ENCODE assay signal across 8 mouse cellular contexts in the genomic region with DNA sequence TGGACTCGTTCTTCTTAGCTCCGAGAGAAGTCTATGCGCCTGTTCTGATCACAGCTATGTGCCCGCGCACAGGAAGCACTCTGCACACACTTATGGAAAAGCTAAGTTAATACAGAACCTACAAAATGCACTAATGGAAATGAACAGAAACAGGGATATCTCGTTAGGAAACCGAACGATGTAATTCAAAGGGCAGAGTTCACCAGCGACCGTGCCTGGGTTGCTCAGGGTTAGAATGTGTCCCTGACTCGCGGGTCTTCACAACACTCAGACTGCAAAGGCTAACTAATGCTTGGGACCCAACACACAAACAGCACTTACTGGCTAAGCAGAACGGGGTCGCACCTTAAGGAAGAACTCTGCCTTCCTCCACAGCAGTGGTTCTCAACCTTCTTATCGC. TPM values are rescaled to one million over a fixed set of nuclear protein-coding genes. Genes with fewer than 3 reads are reported as not detected.
DNase-seq lines count a peak whose midpoint lies in the region; ATAC-seq and TF ChIP-seq lines count a peak whose summit lies in the region.

No protein-coding gene starts in this region.

- H3K27ac ChIP-seq in lung, embryonic 14.5 days (ENCODE audit: low read depth), result no peak overlapping the region
- no peak overlapping the region for H3K27ac ChIP-seq in hindbrain, embryonic 11.5 days (ENCODE audit: low read depth, low read length)
- no peak overlapping the region for H3K27ac ChIP-seq in limb, embryonic 14.5 days (replicated peaks; ENCODE audit: low read depth, low read length)
- H3K27ac ChIP-seq in neural tube, embryonic 13.5 days (replicated peaks), result no peak overlapping the region

- TF ChIP-seq POLR2A in limb, embryonic 14.5 days (IDR thresholded peaks at IDR 0.05; ENCODE audit: borderline replicate concordance, extremely low read depth, insufficient read depth, insufficient read length), result no peak

- no peak for ATAC-seq in lung, embryonic 14.5 days (ENCODE audit: insufficient read depth)
- 0 out of 2 replicates have a peak, but pooled peaks have one; percentile 6 for ATAC-seq in common myeloid progenitor, adult 5-6 weeks (replicated peaks; ENCODE audit: low read depth, poor library complexity, severe bottlenecking)
- no peak for ATAC-seq in hindbrain, embryonic 11.5 days (ENCODE audit: low FRiP score)
- no peak for ATAC-seq in limb, embryonic 14.5 days (ENCODE audit: low FRiP score, low read depth)
- ATAC-seq in neural tube, embryonic 13.5 days (ENCODE audit: low read depth), result 0 out of 2 replicates have a peak, but pooled peaks have one; percentile 20

- peaks cover 13% of the 10 kb centered on the region for H3K36me3 ChIP-seq in lung, embryonic 14.5 days (ENCODE audit: insufficient read depth)
- no peaks in the 10 kb centered on the region for H3K36me3 ChIP-seq in hindbrain, embryonic 11.5 days (ENCODE audit: control insufficient read depth, insufficient read depth, low read length)
- H3K36me3 ChIP-seq in limb, embryonic 14.5 days (ENCODE audit: control insufficient read depth, insufficient read depth, low read length), result peaks cover 4% of the 10 kb centered on the region
- H3K36me3 ChIP-seq in neural tube, embryonic 13.5 days, result 0 out of 2 replicates have a peak, but pooled peaks cover 6% of the 10 kb centered on the region

- peak overlapping the region; percentile 97 for H3K4me2 ChIP-seq in lung, embryonic 14.5 days
- peak overlapping the region; percentile 95 for H3K4me2 ChIP-seq in hindbrain, embryonic 11.5 days (replicated peaks; ENCODE audit: low read depth, low read length)
- H3K4me2 ChIP-seq in limb, embryonic 14.5 days (replicated peaks; ENCODE audit: low read depth, low read length, severe bottlenecking), result peak overlapping the region; percentile 81
- peak overlapping the region; percentile 94 for H3K4me2 ChIP-seq in neural tube, embryonic 13.5 days

- peak overlapping the region; percentile 72 for H3K4me3 ChIP-seq in lung, embryonic 14.5 days (ENCODE audit: low read depth, low read length)
- peak overlapping the region; percentile 68 for H3K4me3 ChIP-seq in hindbrain, embryonic 11.5 days (ENCODE audit: low read depth, low read length)
- peak overlapping the region; percentile 66 for H3K4me3 ChIP-seq in limb, embryonic 14.5 days (replicated peaks; ENCODE audit: low read length)
- peak overlapping the region; percentile 76 for H3K4me3 ChIP-seq in neural tube, embryonic 13.5 days

- H3K4me1 ChIP-seq in lung, embryonic 14.5 days (ENCODE audit: insufficient read depth), result peaks cover 4% of the 10 kb centered on the region; the same call in 1 of the 2 replicates
- no peaks in the 10 kb centered on the region for H3K4me1 ChIP-seq in hindbrain, embryonic 11.5 days (replicated peaks; ENCODE audit: control insufficient read depth, insufficient read depth, low read length)
- peaks cover 5% of the 10 kb centered on the region; the same call in 1 of the 2 replicates for H3K4me1 ChIP-seq in limb, embryonic 14.5 days (ENCODE audit: control insufficient read depth, insufficient read depth, low read length)
- peaks cover 17% of the 10 kb centered on the region for H3K4me1 ChIP-seq in neural tube, embryonic 13.5 days (replicated peaks)

- peaks cover 16% of the 10 kb centered on the region for H3K27me3 ChIP-seq in lung, embryonic 14.5 days (ENCODE audit: insufficient read depth, low read length)
- peaks cover 7% of the 10 kb centered on the region for H3K27me3 ChIP-seq in hindbrain, embryonic 11.5 days (ENCODE audit: control insufficient read depth, insufficient read depth, low read length)
- peaks cover 17% of the 10 kb centered on the region for H3K27me3 ChIP-seq in limb, embryonic 14.5 days (ENCODE audit: control insufficient read depth, insufficient read depth, low read length)
- H3K27me3 ChIP-seq in neural tube, embryonic 13.5 days, result peaks cover 20% of the 10 kb centered on the region

- no peak for TF ChIP-seq CTCF in lung, embryonic 14.5 days (IDR thresholded peaks at IDR 0.05; ENCODE audit: low read depth)

- DNase-seq in lung, embryonic 14.5 days, result peak; percentile 2
- no peak for DNase-seq in lung, postnatal 25 days (ENCODE audit: low spot score)
- peak; percentile 31 for DNase-seq in hindbrain, embryonic 11.5 days (ENCODE audit: low spot score)
- no peak for DNase-seq in limb, embryonic 14.5 days (ENCODE audit: low spot score)
- DNase-seq in right cerebral cortex, postnatal 10 days (ENCODE audit: low spot score in 2 of 2), result no peak
- no peak for DNase-seq in gastrocnemius, adult 8-10 months (ENCODE audit: low spot score in 2 of 2)

- H3K9me3 ChIP-seq in lung, embryonic 14.5 days (ENCODE audit: low read depth, low read length), result no peaks in the 10 kb centered on the region
- H3K9me3 ChIP-seq in hindbrain, embryonic 11.5 days (ENCODE audit: control insufficient read depth, low read length), result no peaks in the 10 kb centered on the region
- no peaks in the 10 kb centered on the region for H3K9me3 ChIP-seq in limb, embryonic 14.5 days (ENCODE audit: control insufficient read depth, low read length)
- no peaks in the 10 kb centered on the region for H3K9me3 ChIP-seq in neural tube, embryonic 13.5 days

- H3K9ac ChIP-seq in lung, embryonic 14.5 days, result peak overlapping the region; percentile 51; the same call in 1 of the 2 replicates
- H3K9ac ChIP-seq in hindbrain, embryonic 11.5 days (ENCODE audit: low read depth, low read length), result no peak overlapping the region
- H3K9ac ChIP-seq in limb, embryonic 14.5 days (ENCODE audit: low read depth, low read length, severe bottlenecking), result 0 out of 2 replicates have a peak overlapping the region, but pooled peaks have one; percentile 81
- H3K9ac ChIP-seq in neural tube, embryonic 13.5 days, result 0 out of 2 replicates have a peak overlapping the region, but pooled peaks have one; percentile 82

- 4% methylated on average over 15 of the region's 15 CpGs for WGBS in lung, embryonic 14.5 days
- 10% methylated on average over 15 of the region's 15 CpGs for WGBS in hindbrain, embryonic 11.5 days
- 11% methylated on average over 15 of the region's 15 CpGs for WGBS in limb, embryonic 14.5 days
- WGBS in neural tube, embryonic 13.5 days, result 11% methylated on average over 15 of the region's 15 CpGs

RNA-seq across cellular contexts. Expression of gene Pxmp2, which starts 0.8 kb away (rescaled TPM):
- 8.5 and 9.4 TPM in 2 replicates for polyA plus RNA-seq in lung, embryonic 14.5 days (2014; fragmentation: Nextera tagmentation; extraction: Ambion mirVana)
- 6.2 and 8.7 TPM in 2 replicates for total RNA-seq in common myeloid progenitor, adult 5-6 weeks (2017)
- 7.9 and 10.0 TPM in 2 replicates for polyA plus RNA-seq in hindbrain, embryonic 11.5 days (2014; fragmentation: Nextera tagmentation; extraction: Ambion mirVana)
- 3.2 and 3.8 TPM in 2 replicates for polyA plus RNA-seq in limb, embryonic 14.5 days (2012; rRNA removed)
- 4.7 and 6.4 TPM in 2 replicates for polyA plus RNA-seq in limb, embryonic 14.5 days (2014; fragmentation: Nextera tagmentation; extraction: Ambion mirVana)
- polyA plus RNA-seq in neural tube, embryonic 13.5 days (2015; fragmentation: Nextera tagmentation; extraction: Ambion mirVana), result 8.1 and 8.7 TPM in 2 replicates
- 10 to 100 TPM; 38.1 to 54.8 (median 44.5) TPM for total RNA-seq in gastrocnemius, adult 8-10 months (2022)

RNA-seq across cellular contexts. Expression of gene Pole, which starts 0.9 kb away (rescaled TPM):
- polyA plus RNA-seq in lung, embryonic 14.5 days (2014; fragmentation: Nextera tagmentation; extraction: Ambion mirVana), result 43.9 and 44.9 TPM in 2 replicates
- total RNA-seq in common myeloid progenitor, adult 5-6 weeks (2017), result 61.1 and 69.1 TPM in 2 replicates
- polyA plus RNA-seq in hindbrain, embryonic 11.5 days (2014; fragmentation: Nextera tagmentation; extraction: Ambion mirVana), result 28.5 and 30.1 TPM in 2 replicates
- polyA plus RNA-seq in limb, embryonic 14.5 days (2012; rRNA removed), result 34.1 and 36.6 TPM in 2 replicates
- polyA plus RNA-seq in limb, embryonic 14.5 days (2014; fragmentation: Nextera tagmentation; extraction: Ambion mirVana), result 24.3 and 27.3 TPM in 2 replicates
- polyA plus RNA-seq in neural tube, embryonic 13.5 days (2015; fragmentation: Nextera tagmentation; extraction: Ambion mirVana), result 6.1 and 8.1 TPM in 2 replicates
- 1 to 10 TPM in 3 of 4 experiments, under 1 TPM in 1; 0.99 to 2.5 (median 1.5) TPM for total RNA-seq in gastrocnemius, adult 8-10 months (2022)

RNA-seq across cellular contexts. Expression of gene Pgam5, which starts 15.4 kb away (rescaled TPM):
- polyA plus RNA-seq in lung, embryonic 14.5 days (2014; fragmentation: Nextera tagmentation; extraction: Ambion mirVana), result 72.9 and 74.0 TPM in 2 replicates
- total RNA-seq in common myeloid progenitor, adult 5-6 weeks (2017), result 32.5 and 36.6 TPM in 2 replicates
- 88.9 and 94.3 TPM in 2 replicates for polyA plus RNA-seq in hindbrain, embryonic 11.5 days (2014; fragmentation: Nextera tagmentation; extraction: Ambion mirVana)
- 41.0 and 44.4 TPM in 2 replicates for polyA plus RNA-seq in limb, embryonic 14.5 days (2012; rRNA removed)
- polyA plus RNA-seq in limb, embryonic 14.5 days (2014; fragmentation: Nextera tagmentation; extraction: Ambion mirVana), result 70.2 and 74.7 TPM in 2 replicates
- 82.1 and 92.5 TPM in 2 replicates for polyA plus RNA-seq in neural tube, embryonic 13.5 days (2015; fragmentation: Nextera tagmentation; extraction: Ambion mirVana)
- 10 to 100 TPM; 25.4 to 30.6 (median 28.3) TPM for total RNA-seq in gastrocnemius, adult 8-10 months (2022)

RNA-seq across cellular contexts. Expression of gene Ankle2, which starts 54.4 kb away (rescaled TPM):
- 35.5 and 39.8 TPM in 2 replicates for polyA plus RNA-seq in lung, embryonic 14.5 days (2014; fragmentation: Nextera tagmentation; extraction: Ambion mirVana)
- total RNA-seq in common myeloid progenitor, adult 5-6 weeks (2017), result 55.2 and 75.7 TPM in 2 replicates
- polyA plus RNA-seq in hindbrain, embryonic 11.5 days (2014; fragmentation: Nextera tagmentation; extraction: Ambion mirVana), result 38.7 and 46.5 TPM in 2 replicates
- 17.6 and 20.5 TPM in 2 replicates for polyA plus RNA-seq in limb, embryonic 14.5 days (2012; rRNA removed)
- 31.8 and 35.3 TPM in 2 replicates for polyA plus RNA-seq in limb, embryonic 14.5 days (2014; fragmentation: Nextera tagmentation; extraction: Ambion mirVana)
- polyA plus RNA-seq in neural tube, embryonic 13.5 days (2015; fragmentation: Nextera tagmentation; extraction: Ambion mirVana), result 23.8 and 24.3 TPM in 2 replicates
- total RNA-seq in gastrocnemius, adult 8-10 months (2022), result 10 to 100 TPM; 30.9 to 39.7 (median 33.5) TPM

RNA-seq across cellular contexts. Expression of gene P2rx2, which starts 57.9 kb away (rescaled TPM):
- polyA plus RNA-seq in lung, embryonic 14.5 days (2014; fragmentation: Nextera tagmentation; extraction: Ambion mirVana), result 14.1 and 15.4 TPM in 2 replicates
- 0.05 TPM in 1 of 2 replicates, not detected in the other for total RNA-seq in common myeloid progenitor, adult 5-6 weeks (2017)
- 0.67 and 0.91 TPM in 2 replicates for polyA plus RNA-seq in hindbrain, embryonic 11.5 days (2014; fragmentation: Nextera tagmentation; extraction: Ambion mirVana)
- 3.0 and 3.1 TPM in 2 replicates for polyA plus RNA-seq in limb, embryonic 14.5 days (2012; rRNA removed)
- polyA plus RNA-seq in limb, embryonic 14.5 days (2014; fragmentation: Nextera tagmentation; extraction: Ambion mirVana), result 1.4 and 2.2 TPM in 2 replicates
- 5.8 and 6.0 TPM in 2 replicates for polyA plus RNA-seq in neural tube, embryonic 13.5 days (2015; fragmentation: Nextera tagmentation; extraction: Ambion mirVana)
- not detected for total RNA-seq in gastrocnemius, adult 8-10 months (2022)

Comparison
In these comparisons a context has a peak if more than half of its experiments do, and no peak if none do; other contexts are left out.
1. DNase-seq: peak in lung, embryonic 14.5 days (single experiment) and hindbrain, embryonic 11.5 days (single experiment); none in lung, postnatal 25 days (single experiment), limb, embryonic 14.5 days (single experiment), right cerebral cortex, postnatal 10 days (0 of 2) and gastrocnemius, adult 8-10 months (0 of 2).
2. ATAC-seq: peak in common myeloid progenitor, adult 5-6 weeks (single experiment) and neural tube, embryonic 13.5 days (single experiment); none in lung, embryonic 14.5 days (single experiment), hindbrain, embryonic 11.5 days (single experiment) and limb, embryonic 14.5 days (single experiment).
3. Peak in every context shown above with its lines, with median percentiles within 50 percentile points of each other: H3K4me2 ChIP-seq and H3K4me3 ChIP-seq.